Mouse (Mus musculus) heart, embryonic 16.5 days (tissue): Measurements from ENCODE around the gene Gm12216. TPM values are rescaled to one million over a fixed set of nuclear protein-coding genes. Genes with fewer than 3 reads are reported as not detected.

Experiments
- ATAC-seq: fragments of 200-750 bp; cut with Nextera tagmentation; replicated peaks from 2 replicates; pipeline ENCODE4 v1.8.0; 2017; ENCODE audit warnings: moderate number of reproducible peaks; ENCODE audit not compliant: insufficient read depth, low FRiP score; ENCODE audit errors: extremely low read depth
- H3K27ac ChIP-seq: fragments of 300-500 bp; sonication (generic); 2 replicates; pipeline ENCODE4 v1.5.1; 2014; ENCODE audit warnings: mild to moderate bottlenecking, low read length, control low read depth, moderate library complexity
- H3K27me3 ChIP-seq: fragments of 300-500 bp; sonication (generic); 2 replicates; pipeline ENCODE4 v1.6.1; 2014; ENCODE audit warnings: low read length, mixed read lengths; ENCODE audit not compliant: control insufficient read depth, insufficient read depth
- H3K36me3 ChIP-seq: fragments of 300-500 bp; sonication (generic); 2 replicates; pipeline ENCODE4 v1.6.1; 2014; ENCODE audit not compliant: control insufficient read depth, insufficient read depth
- H3K4me1 ChIP-seq: fragments of 300-500 bp; sonication (generic); 2 replicates; pipeline ENCODE4 v1.6.1; 2014; ENCODE audit warnings: low read length, mixed read lengths; ENCODE audit not compliant: control insufficient read depth, insufficient read depth
- H3K4me2 ChIP-seq: fragments of 300-500 bp; sonication (generic); 2 replicates; pipeline ENCODE4 v1.6.1; 2014; ENCODE audit warnings: low read depth, mild to moderate bottlenecking, control low read depth, low read length
- H3K4me3 ChIP-seq: fragments of 300-500 bp; sonication (generic); 2 replicates; pipeline ENCODE4 v1.5.1; 2014; ENCODE audit warnings: mild to moderate bottlenecking, control low read depth, low read length
- H3K9ac ChIP-seq: fragments of 300-500 bp; sonication (generic); 2 replicates; pipeline ENCODE4 v1.6.1; 2014; ENCODE audit warnings: low read length, control low read depth
- H3K9me3 ChIP-seq: fragments of 300-500 bp; sonication (generic); replicated peaks from 2 replicates; pipeline ENCODE4 v1.6.1; 2016; ENCODE audit warnings: low read length; ENCODE audit not compliant: control insufficient read depth
- WGBS: fragments of 180-500 bp; shearing (Covaris S2); extraction: QIAGEN DNeasy Blood & Tissue Kit; methylation state at CpG from one replicate; pipeline ENCODE4 v1.1.7; 2014; 5-methylcytosine and 5-hydroxymethylcytosine counted together
- polyA plus RNA-seq: library from polyadenylated mRNA; unstranded; fragments of >200 nt; fragmentation: Nextera tagmentation; extraction: Ambion mirVana; gene quantifications from 2 replicates; pipeline ENCODE4 v1.2.1, GENCODE M21; 2015

Gm12216 gene
- polyA plus RNA-seq, 1 experiment from 2014 or later, result 2.7 TPM

DNA sequence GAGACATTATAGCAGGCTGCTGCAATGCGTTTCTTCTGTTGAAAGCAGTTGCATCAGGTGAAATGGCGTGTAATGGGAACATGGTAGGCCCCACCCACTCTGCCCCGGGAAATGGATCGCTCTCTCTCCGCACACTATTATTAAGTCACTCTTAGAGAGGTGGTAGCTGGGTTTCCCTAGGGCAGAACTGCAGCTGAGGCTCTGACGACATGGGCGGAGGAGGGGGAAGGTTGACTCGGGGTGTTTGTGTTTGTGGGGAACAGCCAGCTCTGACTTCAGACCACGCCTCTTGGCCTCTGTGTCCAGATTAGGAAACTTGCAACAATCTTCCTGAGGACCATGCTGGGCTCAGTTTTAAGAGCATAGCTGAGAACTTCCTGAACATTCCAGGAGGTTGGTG, 53.3 kb downstream of the Gm12216 start:
- 61% methylated on average over 9 of the region's 9 CpGs for WGBS
- no peaks in the 10 kb centered on the region for H3K4me1 ChIP-seq
- no peak overlapping the region for H3K9ac ChIP-seq
- ATAC-seq, result no peak
- no peak overlapping the region for H3K4me2 ChIP-seq
- no peak overlapping the region for H3K4me3 ChIP-seq
- H3K27me3 ChIP-seq, result no peaks in the 10 kb centered on the region
- no peaks in the 10 kb centered on the region for H3K36me3 ChIP-seq
- H3K27ac ChIP-seq, result no peak overlapping the region; the same call in 1 of the 2 replicates
- no peaks in the 10 kb centered on the region for H3K9me3 ChIP-seq

DNA sequence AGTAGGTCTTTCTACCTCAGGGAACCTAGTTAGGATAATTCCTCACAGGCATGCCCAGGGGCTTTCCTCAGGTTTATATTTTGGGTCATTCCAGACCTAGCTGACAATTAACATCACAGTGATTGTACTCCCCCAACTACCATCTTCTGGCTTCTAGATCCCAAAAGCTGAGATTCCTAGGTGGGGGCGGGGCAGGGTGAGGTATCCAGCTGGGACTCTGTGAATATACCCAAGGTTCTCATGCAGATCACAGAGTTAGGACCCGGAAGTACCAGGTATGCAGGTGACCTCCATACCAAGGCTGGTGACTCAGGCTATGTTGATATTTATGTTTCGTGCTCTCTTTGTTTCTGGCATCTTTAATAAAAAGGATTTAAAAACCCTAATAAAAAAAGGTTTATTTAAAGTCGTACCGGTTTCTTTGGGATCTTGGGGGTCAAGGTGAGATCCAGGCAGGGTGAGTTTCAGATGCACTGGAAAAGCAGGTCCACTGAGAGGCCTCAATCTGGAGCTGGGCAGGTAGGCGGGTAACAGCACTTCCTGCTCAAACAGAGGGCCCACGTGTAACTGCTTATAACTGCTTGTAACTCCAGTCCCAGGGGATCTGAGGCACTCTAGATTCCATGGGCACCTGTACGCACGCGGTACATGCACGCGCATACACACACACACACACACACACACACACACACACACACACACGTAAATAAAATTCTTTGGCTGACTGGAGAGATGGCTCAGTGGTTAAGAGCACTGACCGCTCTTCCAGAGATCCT, 54.3 kb downstream of the Gm12216 start:
- Histone ChIP-seq H3K4me2 (no peak overlapping the region), H3K4me3 (no peak overlapping the region), H3K4me1 (no peaks in the 10 kb centered on the region), H3K9ac (no peak overlapping the region), H3K9me3 (no peaks in the 10 kb centered on the region), H3K36me3 (no peaks in the 10 kb centered on the region), H3K27me3 (no peaks in the 10 kb centered on the region), H3K27ac (no peak overlapping the region)
- 85% methylated on average over 14 of the region's 14 CpGs for WGBS
- ATAC-seq, result no peak

DNA sequence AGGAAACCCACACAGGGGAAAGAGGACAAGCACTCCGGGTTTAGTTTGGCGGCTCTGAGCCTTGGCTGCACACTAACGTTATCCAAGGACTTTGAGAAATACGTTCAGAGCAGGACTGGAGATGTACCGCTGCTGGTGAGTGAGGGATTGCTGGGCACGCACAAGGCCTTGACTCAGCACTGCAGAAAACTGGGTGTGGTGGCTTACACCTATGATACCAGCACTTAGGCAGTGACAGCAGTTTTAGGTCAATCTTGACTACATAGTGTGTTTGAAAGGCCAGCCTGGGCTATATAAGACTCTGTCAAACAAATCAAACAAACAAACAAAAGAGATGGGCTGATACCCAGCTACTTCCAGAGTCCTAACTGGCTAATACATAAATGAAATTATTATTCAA, 55.6 kb downstream of the Gm12216 start:
- 65% methylated on average over 6 of the region's 6 CpGs for WGBS
- Histone ChIP-seq H3K9me3 (no peaks in the 10 kb centered on the region), H3K36me3 (no peaks in the 10 kb centered on the region), H3K4me3 (no peak overlapping the region), H3K27me3 (no peaks in the 10 kb centered on the region), H3K4me2 (no peak overlapping the region), H3K9ac (no peak overlapping the region), H3K27ac (no peak overlapping the region), H3K4me1 (no peaks in the 10 kb centered on the region)
- no peak for ATAC-seq

DNA sequence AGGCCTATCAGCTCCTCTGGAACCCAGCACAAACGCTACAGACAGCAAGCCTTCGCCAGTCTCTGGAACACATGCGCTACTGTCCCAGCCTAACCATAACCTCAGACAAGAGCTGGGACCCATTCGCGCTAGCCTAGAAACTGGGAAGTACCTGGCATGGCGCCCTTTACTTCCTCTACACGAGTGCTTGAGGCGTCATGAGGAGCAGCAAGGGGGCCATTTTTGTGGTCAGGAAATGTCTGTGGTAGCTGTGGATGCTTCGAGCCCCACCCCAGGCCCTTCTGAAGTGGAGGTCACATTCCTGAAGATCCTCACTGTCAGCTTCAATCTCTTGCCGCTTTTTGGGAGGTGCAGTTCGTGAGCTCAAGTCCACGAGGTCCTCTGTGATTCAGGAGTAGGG, 56.0 kb downstream of the Gm12216 start:
- H3K9me3 ChIP-seq, result no peaks in the 10 kb centered on the region
- H3K4me3 ChIP-seq, result no peak overlapping the region
- H3K4me1 ChIP-seq, result no peaks in the 10 kb centered on the region
- H3K36me3 ChIP-seq, result no peaks in the 10 kb centered on the region
- no peak overlapping the region for H3K27ac ChIP-seq
- WGBS, result 51% methylated on average over 12 of the region's 12 CpGs
- no peaks in the 10 kb centered on the region for H3K27me3 ChIP-seq
- ATAC-seq, result no peak
- H3K4me2 ChIP-seq, result no peak overlapping the region
- H3K9ac ChIP-seq, result no peak overlapping the region

DNA sequence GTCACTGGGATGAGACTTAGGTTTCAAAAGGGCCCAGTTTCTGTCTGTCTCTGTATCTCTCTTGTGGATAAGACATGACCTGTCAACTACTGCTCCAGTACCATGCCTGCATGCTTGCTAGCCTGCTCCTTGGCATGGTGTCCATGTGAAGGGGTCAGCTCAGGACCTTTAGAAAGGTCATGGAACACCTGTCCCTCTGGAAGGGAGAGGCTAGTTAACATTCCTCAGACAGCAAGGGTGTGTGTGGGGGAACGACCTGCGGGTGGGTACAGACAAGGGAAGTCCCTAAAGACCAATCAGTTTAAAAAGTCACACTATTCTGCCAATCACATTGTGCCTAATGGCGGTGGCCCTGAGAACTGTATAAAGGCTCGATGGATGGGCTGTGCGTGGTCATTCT, 58.1 kb downstream of the Gm12216 start:
- Histone ChIP-seq H3K4me1 (peaks cover 9% of the 10 kb centered on the region), H3K9me3 (no peaks in the 10 kb centered on the region), H3K27me3 (no peaks in the 10 kb centered on the region), H3K9ac (no peak overlapping the region), H3K36me3 (no peaks in the 10 kb centered on the region), H3K4me3 (no peak overlapping the region), H3K4me2 (no peak overlapping the region), H3K27ac (no peak overlapping the region)
- no peak for ATAC-seq
- 88% methylated on average over 5 of the region's 5 CpGs for WGBS

DNA sequence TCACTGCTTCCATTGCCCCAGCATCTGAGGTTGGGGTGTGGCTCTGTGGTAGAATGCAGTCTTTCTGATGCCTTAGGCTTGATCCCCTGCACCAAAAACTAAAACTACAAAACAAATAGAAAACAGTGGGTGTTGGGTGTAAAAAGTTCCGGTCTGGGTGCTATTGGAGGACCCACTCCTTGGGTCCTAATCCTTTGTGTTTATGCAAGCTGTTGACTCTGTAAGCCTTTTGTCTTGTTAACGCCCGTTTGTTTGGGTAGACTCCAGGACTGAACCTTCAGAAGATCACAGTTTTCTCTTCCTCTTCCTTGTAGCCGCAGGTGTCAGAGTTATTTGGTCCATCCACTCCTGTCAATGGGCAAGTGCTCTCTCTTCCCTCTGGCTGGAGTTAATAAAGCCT, 59.0 kb downstream of the Gm12216 start:
- H3K9me3 ChIP-seq, result no peaks in the 10 kb centered on the region
- H3K27me3 ChIP-seq, result no peaks in the 10 kb centered on the region
- 77% methylated on average over 4 of the region's 4 CpGs for WGBS
- peaks cover 19% of the 10 kb centered on the region for H3K4me1 ChIP-seq
- no peak overlapping the region for H3K4me3 ChIP-seq
- no peak overlapping the region for H3K4me2 ChIP-seq
- no peak overlapping the region for H3K9ac ChIP-seq
- H3K27ac ChIP-seq, result no peak overlapping the region
- H3K36me3 ChIP-seq, result no peaks in the 10 kb centered on the region
- no peak for ATAC-seq

DNA sequence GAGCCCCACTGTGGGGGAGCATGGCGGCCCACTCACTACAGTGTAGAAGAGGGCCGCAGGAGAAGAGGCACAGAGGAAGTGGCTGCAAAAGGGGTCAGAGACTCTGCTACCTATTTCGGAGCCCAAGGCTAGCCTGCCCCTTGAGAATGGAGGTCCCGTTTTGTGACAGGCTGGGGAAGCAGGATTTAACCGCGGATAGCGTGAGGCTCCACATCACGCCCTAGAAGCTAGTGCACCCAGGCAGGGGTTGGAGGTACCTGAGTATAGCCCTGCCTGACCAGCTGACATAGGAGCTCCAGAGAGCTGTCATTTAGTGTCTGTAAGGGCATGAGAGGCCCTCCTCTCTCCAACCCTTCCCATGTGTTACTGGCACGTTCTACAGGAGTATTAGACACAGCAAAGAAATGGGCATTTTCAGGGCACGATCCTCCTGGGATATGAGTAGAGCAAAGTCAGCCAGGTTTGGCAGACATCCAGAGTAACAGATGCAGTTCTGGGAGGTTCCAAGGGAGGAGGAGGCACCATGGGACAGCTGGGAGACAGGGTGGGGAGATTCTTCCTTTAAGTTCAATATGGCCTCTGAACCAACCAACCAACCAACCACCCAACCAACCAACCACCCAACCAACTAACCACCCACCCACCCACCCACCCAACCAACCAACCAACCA, 60.9 kb downstream of the Gm12216 start:
- no peak overlapping the region for H3K27ac ChIP-seq
- H3K9ac ChIP-seq, result no peak overlapping the region
- H3K4me3 ChIP-seq, result no peak overlapping the region
- no peaks in the 10 kb centered on the region for H3K36me3 ChIP-seq
- H3K4me2 ChIP-seq, result no peak overlapping the region
- H3K9me3 ChIP-seq, result no peaks in the 10 kb centered on the region
- no peaks in the 10 kb centered on the region for H3K27me3 ChIP-seq
- ATAC-seq, result no peak
- 90% methylated on average over 10 of the region's 10 CpGs for WGBS
- peaks cover 27% of the 10 kb centered on the region for H3K4me1 ChIP-seq

DNA sequence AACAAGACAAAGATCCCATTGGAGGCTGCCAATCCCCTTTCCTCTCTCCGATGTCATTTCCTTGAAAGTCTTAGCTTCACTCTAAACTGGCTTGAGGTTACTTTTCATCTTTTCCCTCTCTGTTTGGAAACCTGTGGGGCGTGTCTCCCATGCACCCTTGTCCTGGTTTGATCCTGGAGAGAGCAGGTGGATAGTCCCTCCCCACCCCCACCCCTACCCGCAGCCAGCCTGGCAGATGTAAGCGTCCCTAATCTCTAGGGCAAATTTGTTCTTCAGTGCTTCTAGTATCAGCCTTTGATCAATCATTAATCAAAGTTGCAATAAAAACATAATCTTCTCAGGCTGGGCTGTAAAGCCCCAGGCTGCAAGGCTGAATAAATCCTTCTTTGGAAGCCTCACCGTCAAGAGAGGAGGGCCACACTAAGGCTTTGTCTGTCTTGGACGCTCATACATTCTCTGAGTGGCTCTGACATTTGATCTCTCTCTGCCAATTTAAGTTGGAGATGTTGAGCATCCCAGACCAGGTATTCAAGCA, 61.6 kb downstream of the Gm12216 start:
- Histone ChIP-seq H3K9me3 (no peaks in the 10 kb centered on the region), H3K36me3 (no peaks in the 10 kb centered on the region), H3K9ac (no peak overlapping the region), H3K4me1 (peaks cover 27% of the 10 kb centered on the region), H3K4me3 (no peak overlapping the region), H3K27ac (no peak overlapping the region), H3K4me2 (no peak overlapping the region), H3K27me3 (no peaks in the 10 kb centered on the region)
- 76% methylated on average over 6 of the region's 6 CpGs for WGBS
- ATAC-seq, result no peak

DNA sequence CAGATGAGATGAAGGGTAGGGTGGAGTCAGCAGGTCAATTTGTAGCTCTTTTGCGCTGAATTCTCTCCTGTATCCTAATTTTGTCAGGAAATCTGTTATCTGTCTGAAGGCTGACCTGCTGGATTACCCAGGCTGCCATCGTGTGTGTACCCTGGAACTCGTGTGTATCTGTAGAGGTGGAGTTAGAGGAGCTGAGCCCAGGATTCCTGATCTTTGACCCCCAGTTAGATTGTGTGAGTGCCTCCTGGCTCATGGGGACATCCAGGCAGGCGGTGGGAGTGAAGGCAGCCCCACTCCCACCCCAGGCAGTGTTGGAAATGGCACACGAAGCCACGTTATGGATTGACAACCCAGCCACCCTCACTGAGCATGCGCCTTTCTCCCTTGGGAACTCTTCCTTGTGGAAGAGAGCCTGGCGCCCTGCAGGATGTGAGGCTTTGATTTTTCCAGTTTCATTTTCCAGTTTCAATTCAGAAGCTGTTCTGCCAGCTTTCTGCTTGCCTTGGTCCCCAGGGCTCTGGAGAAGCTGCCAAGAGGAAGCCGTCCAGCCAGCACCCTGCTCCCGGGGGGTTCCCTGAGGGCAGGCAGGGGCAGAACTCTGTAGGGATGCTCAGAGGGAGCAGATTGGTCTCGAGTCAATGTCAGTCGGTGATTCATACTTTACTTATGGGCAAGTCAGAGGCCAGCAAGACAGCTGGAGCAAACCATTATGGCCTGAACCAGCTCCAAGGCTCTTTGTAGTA, 62.5 kb downstream of the Gm12216 start:
- ATAC-seq, result no peak
- WGBS, result 40% methylated on average over 12 of the region's 12 CpGs
- H3K9ac ChIP-seq, result peak overlapping the region; percentile 31
- peak overlapping the region; percentile 70 for H3K27ac ChIP-seq
- peaks cover 27% of the 10 kb centered on the region for H3K4me1 ChIP-seq
- H3K4me2 ChIP-seq, result peak overlapping the region; percentile 23; the same call in 1 of the 2 replicates
- H3K9me3 ChIP-seq, result no peaks in the 10 kb centered on the region
- H3K4me3 ChIP-seq, result no peak overlapping the region
- H3K27me3 ChIP-seq, result no peaks in the 10 kb centered on the region
- no peaks in the 10 kb centered on the region for H3K36me3 ChIP-seq
